Mouse (Mus musculus): ENCODE results near the gene Pkp1. TPM values are rescaled to one million over a fixed set of nuclear protein-coding genes. Genes with fewer than 3 reads are reported as not detected.

The Pkp1 gene
- total RNA-seq, 2 experiments from 2014 or later, result not detected

DNA sequence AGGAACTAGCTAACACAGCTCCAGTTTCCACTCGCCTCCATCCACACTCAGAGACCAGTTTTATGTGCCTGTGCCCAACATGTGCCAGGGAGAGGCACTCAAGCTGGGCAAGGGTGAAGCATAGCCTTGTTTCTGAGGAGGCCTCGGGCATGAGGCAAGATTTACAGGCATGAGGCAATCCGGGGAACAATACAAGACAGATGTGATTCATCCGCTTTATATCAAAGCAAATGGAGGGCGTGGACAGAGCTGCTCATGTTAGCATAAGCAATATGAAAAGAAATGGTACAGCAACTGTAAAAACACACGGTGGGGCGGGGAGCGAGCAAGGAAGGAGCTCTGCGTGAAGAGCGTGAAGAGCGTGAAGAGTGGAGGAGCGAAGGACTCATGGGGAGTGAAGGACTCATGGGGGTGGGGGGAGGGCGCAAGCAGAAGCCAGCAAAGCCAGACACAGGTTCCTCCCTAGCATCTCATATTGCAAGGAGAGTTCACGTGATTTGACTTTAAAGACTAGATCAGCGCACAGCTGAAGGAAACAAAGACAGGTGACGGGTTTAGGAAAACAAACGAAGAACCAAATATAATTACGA is 14.8 kb upstream of the Pkp1 start:
- Histone ChIP-seq H3K27ac (no peak overlapping the region), H3K4me3 (no peak overlapping the region)
- no peak for TF ChIP-seq CTCF (conservative IDR thresholded peaks at IDR 0.05)
- DNase-seq (ENCODE audit: low spot score in 2 of 2), result no peak

DNA sequence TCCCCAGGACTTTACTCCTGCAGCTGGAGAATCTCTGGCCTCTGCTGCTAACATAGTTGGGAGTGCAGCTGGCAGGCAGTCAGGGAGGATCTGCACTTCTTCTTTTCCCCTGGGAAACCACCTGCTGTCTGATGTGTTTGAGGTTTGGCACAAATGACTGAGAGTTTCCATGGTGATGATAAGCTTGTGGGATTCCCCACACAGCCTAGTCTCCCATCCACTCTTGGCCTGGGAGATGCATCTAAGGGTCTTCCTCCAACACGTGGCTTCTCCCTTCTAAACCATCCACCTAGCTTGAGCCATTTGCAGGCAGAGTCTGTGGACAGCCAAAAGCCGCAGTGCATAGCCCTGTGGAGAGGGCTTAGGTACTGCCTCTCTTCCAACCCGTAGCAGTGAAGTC is 10.9 kb upstream of the Pkp1 start:
- Histone ChIP-seq H3K4me3 (no peak overlapping the region), H3K27ac (no peak overlapping the region)
- DNase-seq (ENCODE audit: low spot score in 2 of 2), result peak; percentile 26 to 40
- no peak for TF ChIP-seq CTCF (conservative IDR thresholded peaks at IDR 0.05)

DNA sequence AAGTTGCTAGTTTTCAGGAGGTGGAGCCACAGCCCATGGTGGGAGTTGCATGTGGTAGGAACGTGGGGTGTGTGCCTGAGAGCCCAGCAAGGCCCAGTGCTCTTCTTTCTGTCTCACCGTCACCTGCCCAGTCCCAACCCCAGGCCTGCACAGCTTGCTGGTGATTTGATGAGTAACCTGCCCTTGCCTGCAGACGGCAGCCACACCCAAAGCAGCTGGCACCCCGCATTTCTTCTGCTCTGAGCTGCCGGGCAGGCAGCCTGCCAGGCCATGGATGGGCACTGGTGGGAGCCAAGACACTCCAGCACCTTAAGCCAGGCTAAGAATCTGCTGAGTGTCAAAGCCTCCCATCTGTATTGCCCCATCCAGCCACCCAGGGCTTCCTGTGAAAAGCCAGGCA is 6.8 kb upstream of the Pkp1 start:
- TF ChIP-seq CTCF (conservative IDR thresholded peaks at IDR 0.05), result no peak
- DNase-seq (ENCODE audit: low spot score in 2 of 2), result no peak
- H3K4me3 ChIP-seq, result no peak overlapping the region
- H3K27ac ChIP-seq, result no peak overlapping the region

DNA sequence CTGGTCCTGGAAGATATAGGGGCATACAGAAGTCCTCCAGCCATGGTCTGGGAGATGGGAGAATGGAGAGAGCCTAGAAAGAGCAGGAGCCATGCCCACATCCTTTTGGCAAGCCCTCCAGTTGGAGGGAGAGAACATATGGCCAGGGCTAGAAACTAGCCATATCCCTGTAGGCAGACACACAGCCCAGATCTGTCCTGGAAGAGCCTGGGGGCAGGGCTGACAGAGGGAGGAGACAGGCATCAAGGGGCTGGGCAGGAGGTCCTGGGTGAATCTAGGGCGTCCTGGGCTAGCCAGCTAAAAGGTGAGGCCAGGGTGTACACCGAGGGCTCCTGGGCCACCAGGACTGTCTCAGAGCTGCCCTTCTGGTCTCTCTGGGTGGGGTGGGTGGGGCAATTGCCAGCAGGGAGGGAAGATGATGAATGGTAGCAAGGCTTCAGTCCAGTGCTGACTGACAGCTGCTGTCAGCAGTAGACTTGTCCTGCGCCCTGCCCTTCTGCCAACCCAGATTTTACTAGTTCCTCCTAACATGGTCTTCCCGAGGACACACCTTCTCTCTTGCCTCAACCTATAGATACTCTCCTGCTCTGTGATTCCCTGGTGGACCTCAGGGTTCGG is 5.5 kb upstream of the Pkp1 start:
- Histone ChIP-seq H3K4me3 (no peak overlapping the region), H3K27ac (no peak overlapping the region)
- no peak for DNase-seq (ENCODE audit: low spot score in 2 of 2)
- TF ChIP-seq CTCF (conservative IDR thresholded peaks at IDR 0.05), result no peak

DNA sequence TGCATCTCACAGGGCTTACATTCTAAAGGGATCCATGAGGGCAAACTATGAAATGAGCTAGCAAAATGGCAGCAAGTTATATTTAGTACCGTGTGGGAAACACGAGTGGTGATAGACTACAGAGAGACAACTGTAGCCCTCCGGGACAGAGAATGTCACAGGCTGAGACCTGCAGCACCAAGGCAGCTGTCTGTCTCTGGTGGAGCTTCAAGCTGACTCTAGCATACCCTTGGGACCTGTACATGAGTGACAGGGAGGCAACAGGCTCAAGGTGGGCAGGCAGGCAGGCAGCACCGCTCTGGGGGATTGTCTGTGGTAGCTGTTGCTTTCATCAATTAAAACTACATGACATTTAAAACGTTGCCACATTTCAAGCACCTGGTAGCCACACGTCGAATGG is 4.2 kb upstream of the Pkp1 start:
- no peak for DNase-seq (ENCODE audit: low spot score in 2 of 2)
- Histone ChIP-seq H3K27ac (no peak overlapping the region), H3K4me3 (no peak overlapping the region)
- TF ChIP-seq CTCF (conservative IDR thresholded peaks at IDR 0.05), result no peak

DNA sequence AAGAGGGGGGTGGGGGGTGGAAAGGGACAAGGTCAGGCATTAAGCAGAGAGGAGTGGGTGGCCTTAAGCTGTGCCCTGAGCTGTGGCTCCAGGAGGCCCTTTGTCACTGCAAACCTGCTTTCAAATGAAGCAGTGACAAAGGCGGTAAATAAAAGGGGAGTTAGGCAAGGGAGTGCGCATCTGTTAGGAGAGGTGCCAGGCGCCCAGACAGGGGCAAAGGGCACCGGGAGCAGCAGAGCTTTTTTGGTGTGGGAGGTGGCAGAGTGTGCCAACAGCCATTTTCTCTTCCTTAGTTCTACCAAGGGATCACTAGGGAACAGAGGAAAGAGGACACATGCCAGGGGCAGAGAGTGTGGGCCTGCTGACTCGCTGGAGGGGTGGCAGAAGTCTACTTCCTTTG is 1.8 kb downstream of the Pkp1 start:
- Histone ChIP-seq H3K4me3 (no peak overlapping the region), H3K27ac (no peak overlapping the region)
- DNase-seq (ENCODE audit: low spot score in 2 of 2), result no peak
- no peak for TF ChIP-seq CTCF (conservative IDR thresholded peaks at IDR 0.05)

DNA sequence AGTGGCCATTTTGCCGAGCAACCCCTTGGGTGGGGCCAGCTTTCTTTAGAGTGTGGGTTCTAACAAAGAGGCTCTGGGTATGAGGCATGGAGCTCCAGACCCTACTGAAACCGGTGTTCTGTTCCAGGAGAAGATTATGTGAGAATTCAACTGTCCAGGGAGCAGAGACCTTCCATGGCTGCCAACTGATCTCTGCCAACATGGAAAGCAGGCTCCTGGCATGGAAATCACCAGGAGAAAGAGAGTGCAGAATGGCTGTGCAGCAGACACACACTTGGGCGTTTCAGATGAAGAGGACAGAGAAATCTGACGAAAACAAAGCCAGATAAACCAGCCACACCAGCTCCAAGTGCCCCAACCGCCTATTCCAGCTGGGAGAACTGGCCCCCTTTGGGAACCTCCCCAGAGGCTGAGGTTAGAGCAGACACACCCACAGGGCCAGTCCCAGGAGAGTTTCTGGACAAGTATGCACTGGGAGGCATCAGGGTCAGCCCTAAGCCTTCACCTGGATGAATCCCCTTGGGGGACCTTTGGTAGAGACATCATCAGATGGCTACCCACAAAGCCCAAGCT is 2.4 kb downstream of the Pkp1 start:
- TF ChIP-seq CTCF (conservative IDR thresholded peaks at IDR 0.05), result no peak
- no peak for DNase-seq (ENCODE audit: low spot score in 2 of 2)
- H3K4me3 ChIP-seq, result no peak overlapping the region
- no peak overlapping the region for H3K27ac ChIP-seq

DNA sequence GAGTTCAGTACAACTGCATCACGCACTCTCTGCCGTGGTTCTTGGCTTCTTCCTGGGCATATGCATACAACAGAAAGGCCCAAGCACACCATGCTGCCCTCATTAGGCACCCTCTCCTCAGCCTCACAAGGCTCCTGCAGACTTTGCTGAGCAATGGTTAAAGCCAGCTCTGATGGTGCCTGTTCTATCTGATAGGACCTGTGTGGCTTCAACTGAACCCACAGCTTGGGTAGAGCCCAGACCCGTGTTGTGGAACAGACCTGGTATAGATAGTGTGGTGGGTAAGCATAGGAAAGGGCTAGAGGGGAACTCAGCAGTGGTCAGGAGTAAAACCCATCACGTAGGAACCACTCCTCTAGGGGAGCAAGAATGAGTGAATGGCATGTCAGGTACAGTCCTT is 5.3 kb downstream of the Pkp1 start:
- DNase-seq (ENCODE audit: low spot score in 2 of 2), result no peak
- Histone ChIP-seq H3K27ac (no peak overlapping the region), H3K4me3 (no peak overlapping the region)
- no peak for TF ChIP-seq CTCF (conservative IDR thresholded peaks at IDR 0.05)

DNA sequence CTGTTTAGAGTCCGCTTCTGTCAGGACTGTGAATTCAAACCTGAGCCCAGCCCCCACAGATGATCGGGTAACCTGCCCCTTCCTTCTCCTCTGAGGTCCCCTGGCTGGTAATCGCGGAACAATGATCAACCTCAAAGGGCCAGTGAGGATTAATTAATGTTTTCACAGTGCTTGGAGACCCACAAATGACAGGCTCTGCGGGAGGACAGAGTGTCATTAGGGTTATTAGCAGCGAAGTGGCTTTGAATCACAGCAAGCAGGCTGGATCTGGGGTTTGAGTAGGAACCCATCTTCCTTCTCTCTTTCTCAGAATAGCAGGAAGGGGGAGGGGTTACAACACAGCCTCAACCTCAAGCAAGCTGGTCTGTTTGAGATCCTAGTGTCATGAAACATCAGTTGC is 9.6 kb downstream of the Pkp1 start:
- DNase-seq (ENCODE audit: low spot score in 2 of 2), result no peak
- TF ChIP-seq CTCF (conservative IDR thresholded peaks at IDR 0.05), result no peak
- H3K27ac ChIP-seq, result no peak overlapping the region

DNA sequence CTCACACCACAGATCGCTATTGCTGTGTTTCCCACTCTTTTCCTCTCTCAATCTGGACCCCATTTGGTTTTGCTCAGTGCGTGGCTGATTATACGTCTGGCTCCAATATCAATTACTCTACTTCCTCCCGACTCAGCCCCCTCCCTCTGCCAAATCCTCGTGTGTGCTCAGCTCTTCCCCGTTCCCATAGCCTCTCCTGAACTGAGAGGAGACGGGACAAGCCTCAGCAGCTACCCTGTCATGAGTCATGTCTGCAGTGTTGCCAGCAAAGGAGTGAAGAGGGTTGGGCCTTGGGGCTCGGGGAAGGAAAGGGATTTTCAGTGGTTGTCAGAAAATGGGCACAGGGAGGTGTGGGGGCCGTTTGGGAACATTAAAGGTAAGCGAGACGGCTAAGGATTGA is 12.3 kb downstream of the Pkp1 start:
- peak; percentile 31 to 42 for DNase-seq (ENCODE audit: low spot score in 2 of 2)
- Histone ChIP-seq H3K4me3 (no peak overlapping the region), H3K27ac (no peak overlapping the region)
- TF ChIP-seq CTCF (conservative IDR thresholded peaks at IDR 0.05), result no peak

More for the DNA sequence above, 9.6 kb downstream of the Pkp1 start:
- no peak overlapping the region for H3K4me3 ChIP-seq

DNA sequence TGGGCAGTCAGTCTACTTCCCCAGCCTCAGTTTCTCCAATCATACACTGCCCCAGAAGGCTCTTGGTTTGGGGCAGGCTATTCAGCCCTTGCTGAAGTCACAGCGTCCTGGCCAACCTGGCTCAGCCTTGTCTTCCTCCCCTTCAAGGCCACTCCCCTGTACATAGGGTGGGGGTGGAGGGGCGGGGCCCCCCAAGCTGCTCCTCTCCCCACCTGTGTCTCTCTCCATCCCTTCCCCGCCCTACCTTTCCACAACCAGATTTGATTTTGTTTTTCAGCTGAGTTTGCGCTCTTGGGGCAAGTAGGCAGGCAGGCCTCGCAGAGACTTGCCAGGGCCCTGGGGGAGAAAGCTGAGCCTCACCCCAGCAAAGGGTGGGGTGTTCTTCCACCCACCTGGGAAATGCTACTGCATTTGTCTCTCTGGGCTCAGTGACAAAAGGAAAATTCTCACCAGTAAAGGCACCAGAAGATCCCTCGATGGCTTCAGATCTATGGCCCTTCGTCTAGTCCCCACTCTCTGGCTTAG is 19.0 kb downstream of the Pkp1 start:
- DNase-seq (ENCODE audit: low spot score in 2 of 2), result no peak
- no peak for TF ChIP-seq CTCF (conservative IDR thresholded peaks at IDR 0.05)
- no peak overlapping the region for H3K27ac ChIP-seq
- no peak overlapping the region for H3K4me3 ChIP-seq

DNA sequence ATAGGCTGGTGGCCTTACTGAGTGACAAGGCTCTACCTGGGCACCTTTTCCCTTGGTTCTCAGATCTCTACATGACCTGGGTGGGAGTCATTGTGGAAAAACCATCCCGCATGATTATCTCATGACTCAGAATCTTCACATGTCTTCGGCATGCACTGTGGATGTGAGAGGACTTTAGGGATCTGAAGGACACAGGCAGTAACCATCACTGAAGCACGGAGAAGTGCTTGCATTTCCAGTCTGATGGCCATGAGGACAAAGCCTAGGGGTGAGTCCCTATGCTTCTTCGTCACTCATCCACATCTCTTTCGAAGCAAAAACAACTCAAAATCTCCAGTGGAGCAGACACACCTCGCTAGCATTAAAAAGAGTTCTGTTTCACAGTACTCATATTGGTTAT is 19.7 kb downstream of the Pkp1 start:
- Histone ChIP-seq H3K27ac (no peak overlapping the region), H3K4me3 (no peak overlapping the region)
- TF ChIP-seq CTCF (conservative IDR thresholded peaks at IDR 0.05), result no peak
- DNase-seq (ENCODE audit: low spot score in 2 of 2), result no peak

DNA sequence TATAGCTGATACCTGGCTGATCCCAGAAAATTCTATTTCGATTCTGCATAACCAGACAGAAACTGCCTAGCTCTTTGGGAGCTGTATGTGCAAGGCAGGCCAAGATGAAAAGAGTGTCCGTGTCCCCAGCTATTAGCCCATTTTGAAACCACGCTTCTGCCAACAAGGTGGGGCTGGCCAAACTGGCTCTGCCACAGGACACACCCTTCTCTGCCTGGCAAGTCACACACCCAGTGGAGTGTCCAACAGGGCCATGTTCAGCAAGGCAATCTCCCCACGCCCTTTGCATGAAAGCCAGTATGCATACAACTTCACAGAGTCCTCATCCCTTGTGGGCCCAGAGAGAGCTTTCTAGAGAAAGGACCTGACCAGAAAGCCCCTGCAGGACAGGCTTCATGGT is 23.6 kb downstream of the Pkp1 start:
- no peak overlapping the region for H3K27ac ChIP-seq
- DNase-seq (ENCODE audit: low spot score in 2 of 2), result no peak
- no peak overlapping the region for H3K4me3 ChIP-seq
- no peak for TF ChIP-seq CTCF (conservative IDR thresholded peaks at IDR 0.05)

DNA sequence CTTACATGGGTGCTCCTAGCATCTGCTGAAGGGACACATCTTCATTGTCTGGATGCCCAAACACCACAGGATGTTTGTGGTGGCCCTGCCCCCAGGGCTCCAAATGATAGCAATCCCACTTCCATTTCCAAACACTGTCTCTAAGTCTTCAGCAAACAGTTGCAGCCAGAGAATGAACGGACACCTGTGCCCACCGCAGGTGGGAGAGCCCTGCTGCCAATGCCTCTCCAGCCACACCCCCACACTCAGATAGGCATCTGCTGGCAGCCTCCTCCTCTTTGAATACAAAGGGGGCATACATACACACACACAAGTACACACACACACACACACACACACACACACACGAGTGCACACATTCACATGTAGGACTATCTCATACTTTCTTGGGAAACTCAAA is 25.6 kb downstream of the Pkp1 start:
- Histone ChIP-seq H3K27ac (no peak overlapping the region), H3K4me3 (no peak overlapping the region)
- no peak for DNase-seq (ENCODE audit: low spot score in 2 of 2)
- TF ChIP-seq CTCF (conservative IDR thresholded peaks at IDR 0.05), result no peak

Data from layer of hippocampus, adult 2 months (tissue).